Mouse (Mus musculus): Measurements from ENCODE around the gene Dctpp1.

Gene Dctpp1

GRCm38 (mm10) chr7:127208553-127209438, 51.7 kb downstream of the Dctpp1 start, which contains the start of gene Mylpf:
Gene Mylpf, plus strand, starts transcription at chr7:127208890.
- peak; percentile 79 to 81 for DNase-seq (ENCODE audit: low spot score in 2 of 2)

- no peak for DNase-seq (ENCODE audit: low spot score in 2 of 2)
These were observed 52.3 kb downstream of the Dctpp1 start, which contains the start of gene Tbc1d10b for GRCm38 (mm10) chr7:127208295-127208552. Gene Tbc1d10b, minus strand, starts transcription at chr7:127208468.

- DNase-seq (ENCODE audit: low spot score in 2 of 2) = no peak
These were observed 52.9 kb downstream of the Dctpp1 start for GRCm38 (mm10) chr7:127207374-127208294.
